Mouse (Mus musculus) mouse embryonic stem cell (cell line): ENCODE data around the gene Lrrc49.

Experiments
- in situ Hi-C, 2 experiments: fragments of 300-500 bp; cut with MboI; formaldehyde crosslinking; loops; 1 replicate in 1 of 2; 3 replicates in 1 of 2; pipeline ENCODE4 v1.14.3; 2019 to 2020; ENCODE audit warnings: low sequenced_read_pairs in 2 of 2, low pct_unique_long_range_greater_than_20kb in 1 of 2, mixed read lengths in 1 of 2; ENCODE audit not compliant: unreplicated experiment in 1 of 2

Gene Lrrc49

GRCm38 (mm10) chr9:60682753-60683152, 5.2 kb downstream of the Lrrc49 start:
- in situ Hi-C loops: no loop called here

- in situ Hi-C loops: no loop called here
These were observed 7.0 kb downstream of the Lrrc49 start for GRCm38 (mm10) chr9:60681005-60681404.

GRCm38 (mm10) chr9:60678913-60679312, 9.0 kb downstream of the Lrrc49 start:
- in situ Hi-C loops: no loop called here

GRCm38 (mm10) chr9:60676429-60676828, 11.5 kb downstream of the Lrrc49 start:
- in situ Hi-C loops: no loop called here

GRCm38 (mm10) chr9:60674780-60675179, 13.2 kb downstream of the Lrrc49 start:
- in situ Hi-C loops: no loop called here

GRCm38 (mm10) chr9:60672568-60672967, 15.4 kb downstream of the Lrrc49 start:
- in situ Hi-C loops: no loop called here

GRCm38 (mm10) chr9:60668886-60669285, 19.1 kb downstream of the Lrrc49 start:
- in situ Hi-C loops: no loop called here

- in situ Hi-C loops: no loop called here
These were observed 22.4 kb downstream of the Lrrc49 start for GRCm38 (mm10) chr9:60665535-60665934.

- in situ Hi-C loops: no loop called here
These were observed 23.1 kb downstream of the Lrrc49 start for GRCm38 (mm10) chr9:60664866-60665265.

GRCm38 (mm10) chr9:60664385-60664784, 23.6 kb downstream of the Lrrc49 start:
- in situ Hi-C loops: no loop called here

- in situ Hi-C loops: no loop called here
These were observed 25.0 kb downstream of the Lrrc49 start for GRCm38 (mm10) chr9:60662936-60663335.

GRCm38 (mm10) chr9:60653582-60653981, 34.4 kb downstream of the Lrrc49 start:
- in situ Hi-C loops: no loop called here

- in situ Hi-C loops: no loop called here
These were observed 34.8 kb downstream of the Lrrc49 start for GRCm38 (mm10) chr9:60653137-60653536.

- in situ Hi-C loops: no loop called here
These were observed 37.7 kb downstream of the Lrrc49 start for GRCm38 (mm10) chr9:60650277-60650676.

GRCm38 (mm10) chr9:60648981-60649975, 38.7 kb downstream of the Lrrc49 start:
- in situ Hi-C loops: no loop called here

- in situ Hi-C loops: no loop called here
These were observed 54.4 kb downstream of the Lrrc49 start for GRCm38 (mm10) chr9:60633601-60634000.

- in situ Hi-C loops: no loop called here
These were observed 61.6 kb downstream of the Lrrc49 start for GRCm38 (mm10) chr9:60626311-60626791.

- in situ Hi-C loops: no loop called here
These were observed 62.1 kb downstream of the Lrrc49 start for GRCm38 (mm10) chr9:60625895-60626294.

GRCm38 (mm10) chr9:60616946-60617345, 71.0 kb downstream of the Lrrc49 start:
- in situ Hi-C loops: no loop called here

GRCm38 (mm10) chr9:60616359-60616758, 71.6 kb downstream of the Lrrc49 start:
- in situ Hi-C loops: no loop called here
